Mouse (Mus musculus): ENCODE data around the gene Btbd35f24. TPM values are rescaled to one million over a fixed set of nuclear protein-coding genes. Genes with fewer than 3 reads are reported as not detected.

Gene Btbd35f24
- polyA plus RNA-seq (2014; fragmentation: Illumina TruSeq; extraction: RNeasy Lipid Tissue Mini Kit (QIAGEN cat#74804); ENCODE audit: low read depth, low replicate concordance) = not detected

DNA sequence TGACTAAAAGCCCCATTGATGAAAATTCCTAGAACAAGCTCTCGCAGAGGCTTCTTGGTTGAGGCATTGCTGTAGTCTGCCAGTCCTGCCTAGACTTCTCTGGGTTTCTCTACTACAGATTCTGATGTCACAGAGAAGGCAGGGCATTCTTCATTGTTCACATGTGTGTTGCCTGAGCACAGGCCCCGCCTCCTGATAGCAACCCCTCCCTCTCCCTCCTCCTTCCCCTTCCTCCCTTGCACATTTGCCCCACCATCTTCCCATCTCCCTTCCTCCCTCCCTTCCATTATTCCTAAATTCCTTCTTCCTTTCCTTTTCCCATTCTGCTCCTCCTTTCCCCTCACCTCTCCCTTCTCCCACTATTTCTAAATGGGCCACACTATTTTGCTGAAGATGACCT, at the start of gene Btbd35f24:
Gene Btbd35f24, minus strand, starts transcription at position 101 of the 400 bp plus-strand sequence.

Other genes starting within 250 kb of the Btbd35f24 start
- not detected for gene Btbd35f23, start 119.0 kb downstream of the Btbd35f24 start, polyA plus RNA-seq (2014; fragmentation: Illumina TruSeq; extraction: RNeasy Lipid Tissue Mini Kit (QIAGEN cat#74804); ENCODE audit: low read depth, low replicate concordance)
- gene Btbd35f11, start 247.9 kb upstream of the Btbd35f24 start, polyA plus RNA-seq (2014; fragmentation: Illumina TruSeq; extraction: RNeasy Lipid Tissue Mini Kit (QIAGEN cat#74804); ENCODE audit: low read depth, low replicate concordance) = not detected